Mouse (Mus musculus) hindbrain, postnatal 0 days (tissue): ENCODE data around the gene Adipoq. TPM values are rescaled to one million over a fixed set of nuclear protein-coding genes. Genes with fewer than 3 reads are reported as not detected.

Experiments used
- ATAC-seq: fragments of 200-750 bp; cut with Nextera tagmentation; 2 replicates; pipeline ENCODE4 v1.8.0; 2017; ENCODE audit warnings: mild to moderate bottlenecking, moderate TSS enrichment, moderate library complexity
- DNase-seq: peaks from one replicate; pipeline ENCODE4 v3.0.0-alpha.2; 2015; ENCODE audit warnings: low spot score
- H3K27ac ChIP-seq: fragments of 300-500 bp; sonication (generic); 2 replicates; pipeline ENCODE4 v1.5.1; 2014; ENCODE audit warnings: mild to moderate bottlenecking
- H3K27me3 ChIP-seq: fragments of 300-500 bp; sonication (generic); 2 replicates; pipeline ENCODE4 v1.6.1; 2014; ENCODE audit warnings: low read length, mixed read lengths; ENCODE audit not compliant: insufficient read depth
- H3K36me3 ChIP-seq: fragments of 300-500 bp; sonication (generic); 2 replicates; pipeline ENCODE4 v1.6.1; 2014; ENCODE audit warnings: low read length, mixed read lengths; ENCODE audit not compliant: insufficient read depth
- H3K4me1 ChIP-seq: fragments of 300-500 bp; sonication (generic); 2 replicates; pipeline ENCODE4 v1.6.1; 2014; ENCODE audit warnings: antibody characterized with exemption, low read length, mixed read lengths; ENCODE audit not compliant: insufficient read depth
- H3K4me2 ChIP-seq: fragments of 300-500 bp; sonication (generic); 2 replicates; pipeline ENCODE4 v1.6.1; 2014; ENCODE audit warnings: low read depth, mild to moderate bottlenecking, low read length, moderate library complexity, mixed read lengths
- H3K4me3 ChIP-seq: fragments of 300-500 bp; sonication (generic); 2 replicates; pipeline ENCODE4 v1.5.1; 2014; ENCODE audit warnings: low read length
- H3K9ac ChIP-seq: fragments of 300-500 bp; sonication (generic); replicated peaks from 2 replicates; pipeline ENCODE4 v1.6.1; 2014; ENCODE audit warnings: mild to moderate bottlenecking, low read length, moderate library complexity, mixed read lengths
- H3K9me3 ChIP-seq: fragments of 300-500 bp; sonication (generic); 2 replicates; pipeline ENCODE4 v1.6.1; 2016; ENCODE audit warnings: low read length, mixed read lengths
- CTCF ChIP-seq: IDR thresholded peaks from 2 replicates; pipeline ENCODE4 v1.5.1; 2016; ENCODE audit warnings: antibody characterized with exemption, control low read depth, low read depth
- WGBS: fragments of 180-500 bp; shearing (Covaris S2); extraction: QIAGEN DNeasy Blood & Tissue Kit; methylation state at CpG from one replicate; pipeline ENCODE4 v1.1.7; 2014; 5-methylcytosine and 5-hydroxymethylcytosine counted together
- polyA plus RNA-seq: library from polyadenylated mRNA; unstranded; fragments of >200 nt; fragmentation: Nextera tagmentation; extraction: Ambion mirVana; gene quantifications from 2 replicates; pipeline ENCODE4 v1.2.1, GENCODE M21; 2015
- total RNA-seq: library from RNA; depleted of rRNA; stranded (reverse); fragments of >200 nt; gene quantifications from 2 replicates; pipeline ENCODE4 v1.2.3, GENCODE M21; 2014

Adipoq gene
- total and polyA plus RNA-seq, 2 experiments from 2014 or later: not detected

DNA sequence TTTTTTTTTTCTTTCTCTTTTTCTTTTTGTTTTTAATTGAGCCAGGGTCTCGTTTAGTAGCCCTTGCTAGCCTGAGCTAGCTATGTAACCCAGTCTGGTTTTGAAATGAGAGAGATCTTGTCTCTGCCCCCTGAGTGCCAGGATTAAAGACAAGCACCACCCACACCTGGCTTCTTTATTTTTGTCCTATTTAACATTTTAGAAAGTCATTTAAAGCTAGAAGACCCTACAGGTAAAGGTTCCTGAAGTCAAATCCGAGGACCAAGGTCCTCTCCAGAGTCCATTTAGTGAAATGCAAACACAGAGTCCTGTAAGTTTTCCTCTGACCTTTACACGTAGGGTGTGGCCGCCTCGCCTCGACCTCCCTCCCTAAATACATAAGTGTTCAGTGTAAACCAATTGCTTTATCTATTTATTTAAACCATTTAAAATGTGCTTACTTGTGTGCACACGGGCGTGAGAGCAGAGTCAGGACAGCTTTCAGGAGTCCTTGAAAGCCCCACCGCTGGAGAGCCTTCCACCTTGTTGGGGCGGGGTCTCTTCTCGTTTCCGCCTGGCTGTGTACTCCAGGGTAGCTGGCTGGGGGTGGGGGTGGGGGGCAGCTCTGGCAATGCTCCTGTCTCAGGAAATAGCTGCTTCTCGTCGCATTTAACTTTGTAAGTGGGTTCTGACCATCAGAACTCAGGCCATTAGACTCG lies 43.8 kb upstream of the Adipoq start:
- H3K9ac ChIP-seq: 0 out of 2 replicates have a peak overlapping the region, but pooled peaks have one; percentile 24
- H3K4me1 ChIP-seq: peaks cover 6% of the 10 kb centered on the region
- no peaks in the 10 kb centered on the region for H3K9me3 ChIP-seq
- H3K27me3 ChIP-seq: no peaks in the 10 kb centered on the region
- 17% methylated on average over 15 of the region's 15 CpGs for WGBS
- ATAC-seq: no peak
- peak overlapping the region; percentile 13; the same call in 1 of the 2 replicates for H3K4me3 ChIP-seq
- TF ChIP-seq CTCF: no peak
- no peak for DNase-seq
- H3K27ac ChIP-seq: no peak overlapping the region
- peak overlapping the region; percentile 44 for H3K4me2 ChIP-seq
- no peaks in the 10 kb centered on the region for H3K36me3 ChIP-seq

DNA sequence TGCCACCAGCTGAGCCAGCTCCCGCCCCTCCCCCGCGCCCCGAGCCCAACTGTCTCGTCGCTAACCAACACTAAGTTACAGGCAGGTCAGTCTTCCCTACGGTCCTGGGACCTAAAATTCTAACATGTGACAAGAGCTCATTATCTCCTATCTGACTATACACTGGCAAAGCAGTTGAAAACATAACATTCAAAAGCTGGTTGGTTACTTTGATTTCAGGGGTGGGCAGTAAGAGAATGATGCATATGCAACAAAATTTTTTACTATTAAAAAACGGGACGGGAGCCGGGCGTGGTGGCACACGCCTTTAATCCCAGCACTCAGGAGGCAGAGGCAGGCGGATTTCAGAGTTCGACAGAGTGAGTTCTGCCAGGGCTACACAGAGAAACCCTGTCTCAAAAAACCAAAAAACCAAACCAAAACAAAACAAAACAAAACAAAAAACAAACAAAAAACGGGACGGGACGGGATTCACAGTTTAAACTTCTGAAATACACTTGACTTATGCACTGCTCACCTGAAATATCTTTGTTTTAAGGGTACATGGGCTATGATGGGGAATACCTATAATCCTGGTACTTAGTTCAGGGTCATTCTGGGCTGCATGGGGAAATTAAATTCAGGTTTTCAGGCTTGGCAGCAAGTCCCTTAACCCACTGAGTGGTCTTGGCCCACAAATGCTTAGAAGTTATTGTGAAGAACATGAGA lies 43.1 kb upstream of the Adipoq start:
- peak overlapping the region; percentile 44 for H3K4me2 ChIP-seq
- TF ChIP-seq CTCF: no peak
- DNase-seq: no peak
- no peak for ATAC-seq
- whole genome bisulfite sequencing: 41% methylated on average over 17 of the region's 17 CpGs
- no peaks in the 10 kb centered on the region for H3K36me3 ChIP-seq
- H3K9ac ChIP-seq: 0 out of 2 replicates have a peak overlapping the region, but pooled peaks have one; percentile 24
- no peak overlapping the region for H3K27ac ChIP-seq
- H3K9me3 ChIP-seq: no peaks in the 10 kb centered on the region
- no peaks in the 10 kb centered on the region for H3K27me3 ChIP-seq
- peaks cover 6% of the 10 kb centered on the region for H3K4me1 ChIP-seq
- H3K4me3 ChIP-seq: peak overlapping the region; percentile 13; the same call in 1 of the 2 replicates

DNA sequence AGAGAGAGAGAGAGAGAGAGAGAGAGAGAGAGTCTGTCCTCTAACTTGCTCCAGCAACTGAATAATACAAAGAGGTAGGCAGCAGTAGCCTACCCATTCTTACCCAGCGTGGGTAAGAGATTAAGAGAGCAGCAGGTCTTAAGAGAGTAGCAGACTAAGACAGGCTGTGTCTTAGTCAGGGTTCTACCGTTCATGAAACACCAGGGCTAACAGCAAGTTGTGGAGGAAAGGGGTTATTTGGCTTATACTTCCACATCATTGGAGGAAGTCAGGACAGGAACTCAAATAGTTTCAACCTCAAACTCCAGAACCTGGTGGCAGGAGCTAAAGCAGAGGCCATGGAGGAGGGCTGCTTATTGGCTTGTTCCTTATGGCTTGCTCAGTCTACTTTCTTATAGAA lies 42.5 kb upstream of the Adipoq start:
- Histone ChIP-seq H3K4me1 (peaks cover 6% of the 10 kb centered on the region), H3K27ac (no peak overlapping the region), H3K4me2 (no peak overlapping the region), H3K9me3 (no peaks in the 10 kb centered on the region), H3K27me3 (no peaks in the 10 kb centered on the region), H3K9ac (no peak overlapping the region), H3K36me3 (no peaks in the 10 kb centered on the region), H3K4me3 (no peak overlapping the region)
- ATAC-seq (no peak), DNase-seq (no peak)
- WGBS: 68% methylated on average over 2 of the region's 2 CpGs
- TF ChIP-seq CTCF: no peak

DNA sequence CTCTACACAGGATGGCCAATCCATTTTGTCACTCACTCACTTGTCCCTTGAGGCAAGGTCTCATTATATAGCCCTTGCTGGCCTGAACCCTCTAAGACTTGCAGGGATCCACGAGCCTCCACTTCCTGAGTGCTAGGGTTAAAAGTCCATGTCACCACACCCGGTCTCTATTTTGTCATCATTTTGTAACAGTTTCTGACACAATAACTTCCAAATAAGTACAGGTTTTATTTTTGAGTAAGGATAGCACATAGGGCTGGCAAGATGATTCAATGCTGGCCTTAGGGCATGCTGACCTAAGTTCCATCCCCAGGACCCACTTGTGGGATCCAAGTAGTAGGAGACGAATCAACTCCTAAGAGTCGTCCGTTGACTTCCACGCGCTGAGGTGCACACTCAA lies 40.2 kb upstream of the Adipoq start:
- Histone ChIP-seq H3K27ac (no peak overlapping the region), H3K4me1 (peaks cover 6% of the 10 kb centered on the region), H3K9me3 (no peaks in the 10 kb centered on the region), H3K9ac (no peak overlapping the region), H3K36me3 (peaks cover under 1% of the 10 kb centered on the region; the same call in 1 of the 2 replicates), H3K27me3 (no peaks in the 10 kb centered on the region), H3K4me2 (no peak overlapping the region), H3K4me3 (no peak overlapping the region)
- ATAC-seq (no peak), DNase-seq (no peak)
- 75% methylated on average over 7 of the region's 7 CpGs for WGBS
- TF ChIP-seq CTCF: no peak

DNA sequence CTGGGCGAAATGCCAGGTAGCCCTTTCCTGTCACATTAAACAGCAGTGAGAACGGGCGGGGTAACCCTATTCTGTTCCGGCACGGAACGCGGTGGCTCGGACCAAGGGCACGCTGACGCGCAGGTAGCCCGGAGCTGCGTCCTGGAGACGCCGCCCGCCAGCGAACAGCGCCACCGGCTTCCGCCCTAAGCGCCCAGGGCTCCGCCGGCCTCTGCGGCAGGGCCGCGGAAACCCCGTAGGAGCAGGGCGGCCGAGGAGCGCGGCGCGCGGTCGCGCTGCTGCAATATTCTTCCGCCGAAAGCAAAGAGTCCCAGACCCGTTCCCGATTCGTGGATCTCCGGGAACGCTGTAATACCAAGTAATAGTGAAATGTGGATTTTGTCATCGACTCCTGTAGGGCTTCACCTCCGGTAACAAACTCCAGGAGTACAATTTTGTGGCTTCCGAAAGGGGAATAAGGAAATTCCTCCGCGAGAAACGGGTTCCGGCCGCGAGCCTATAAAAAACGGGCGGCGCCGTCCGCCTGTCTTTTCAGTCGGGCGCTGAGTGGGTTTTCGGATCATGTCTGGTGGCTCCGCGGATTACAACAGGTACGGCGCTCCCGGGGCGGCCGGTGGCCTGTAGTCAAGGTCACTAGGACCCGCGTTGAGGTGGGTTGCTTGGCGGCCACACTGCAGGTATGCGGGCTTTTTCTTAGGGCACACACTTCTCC lies 38.9 kb upstream of the Adipoq start, which contains the start of gene Eif4a2:
TSS of gene Eif4a2 (plus strand) at position 214 of the 712 bp plus-strand sequence.
- H3K4me1 ChIP-seq: peaks cover 6% of the 10 kb centered on the region
- H3K27ac ChIP-seq: peak within 1 kb of the TSS; percentile 100
- TF ChIP-seq CTCF: peak; percentile 24; the same call in 1 of the 2 replicates
- H3K36me3 ChIP-seq: peaks cover 14% of the 10 kb centered on the region
- peak within 1 kb of the TSS; percentile 99 for H3K4me3 ChIP-seq
- under 1% methylated on average over 71 of the region's 71 CpGs for WGBS
- ATAC-seq: peak; percentile 92
- H3K9ac ChIP-seq: peak within 1 kb of the TSS; percentile 100
- DNase-seq: peak; percentile 97
- no peaks in the 10 kb centered on the region for H3K9me3 ChIP-seq
- H3K27me3 ChIP-seq: no peaks in the 10 kb centered on the region
- H3K4me2 ChIP-seq: peak within 1 kb of the TSS; percentile 71

DNA sequence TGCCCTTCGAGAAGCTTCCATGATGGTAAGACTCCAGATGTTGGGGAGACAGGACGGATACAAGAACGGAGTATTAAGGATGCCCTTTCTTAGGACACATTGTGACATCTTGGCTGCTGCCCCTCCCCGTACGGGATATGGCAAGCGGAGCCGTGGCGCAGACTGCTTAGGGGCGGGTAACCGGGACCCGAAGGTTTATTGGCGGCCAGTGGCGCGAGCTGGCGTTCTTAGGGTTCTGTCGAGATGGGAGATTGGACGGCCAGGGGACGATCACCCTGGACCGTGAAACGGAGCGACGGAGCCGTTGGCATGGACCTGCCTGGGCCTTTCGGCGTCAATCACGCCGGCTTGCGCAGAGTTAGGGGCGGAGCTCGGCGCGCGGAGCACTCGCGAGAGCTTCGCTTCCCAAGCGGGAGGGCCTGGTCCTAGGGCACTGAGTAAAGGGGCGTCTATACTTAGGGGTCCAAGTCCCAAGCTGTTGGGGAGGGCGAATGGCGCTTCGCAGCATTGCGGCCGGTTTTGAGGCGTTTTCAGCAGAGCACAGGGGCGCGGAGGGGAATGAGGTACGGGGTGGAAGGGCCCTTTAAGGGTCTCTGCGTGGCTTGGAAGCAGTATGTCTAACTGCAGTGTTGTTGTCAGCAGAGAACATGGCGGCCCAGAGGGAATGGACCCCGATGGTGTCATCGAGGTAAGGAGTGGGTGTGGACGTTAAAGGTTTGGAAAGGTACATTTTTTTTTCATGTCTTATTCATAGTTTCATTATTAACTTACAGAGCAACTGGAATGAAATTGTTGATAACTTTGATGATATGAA lies 38.2 kb upstream of the Adipoq start:
- H3K9ac ChIP-seq: peak overlapping the region; percentile 100

More for the DNA sequence above, 38.2 kb upstream of the Adipoq start:
- peak; percentile 96 for ATAC-seq
- peak overlapping the region; percentile 99 for H3K4me3 ChIP-seq
- peaks cover 21% of the 10 kb centered on the region for H3K36me3 ChIP-seq
- H3K9me3 ChIP-seq: no peaks in the 10 kb centered on the region
- peak; percentile 94 for DNase-seq
- H3K27me3 ChIP-seq: no peaks in the 10 kb centered on the region
- peak overlapping the region; percentile 71 for H3K4me2 ChIP-seq
- no peak for TF ChIP-seq CTCF
- WGBS: 0% methylated on average over 52 of the region's 52 CpGs
- H3K27ac ChIP-seq: peak overlapping the region; percentile 100
- H3K4me1 ChIP-seq: peaks cover 6% of the 10 kb centered on the region; the same call in 1 of the 2 replicates
